Mouse (Mus musculus): ENCODE results near the gene Ccdc32.

- TF ChIP-seq CTCF (conservative IDR thresholded peaks at IDR 0.05; ENCODE audit: low read length) (no peak), NANOG (IDR thresholded peaks at IDR 0.05; ENCODE audit: borderline replicate concordance, low read length) (no peak), POU5F1 (IDR thresholded peaks at IDR 0.05; ENCODE audit: borderline replicate concordance, low read length) (no peak)
These were observed 22.3 kb downstream of the Ccdc32 start for GRCm38 (mm10) chr2:119006886-119007285.
